Mouse (Mus musculus): ENCODE measurements around the gene Mfn1.

Gene Mfn1

DNA sequence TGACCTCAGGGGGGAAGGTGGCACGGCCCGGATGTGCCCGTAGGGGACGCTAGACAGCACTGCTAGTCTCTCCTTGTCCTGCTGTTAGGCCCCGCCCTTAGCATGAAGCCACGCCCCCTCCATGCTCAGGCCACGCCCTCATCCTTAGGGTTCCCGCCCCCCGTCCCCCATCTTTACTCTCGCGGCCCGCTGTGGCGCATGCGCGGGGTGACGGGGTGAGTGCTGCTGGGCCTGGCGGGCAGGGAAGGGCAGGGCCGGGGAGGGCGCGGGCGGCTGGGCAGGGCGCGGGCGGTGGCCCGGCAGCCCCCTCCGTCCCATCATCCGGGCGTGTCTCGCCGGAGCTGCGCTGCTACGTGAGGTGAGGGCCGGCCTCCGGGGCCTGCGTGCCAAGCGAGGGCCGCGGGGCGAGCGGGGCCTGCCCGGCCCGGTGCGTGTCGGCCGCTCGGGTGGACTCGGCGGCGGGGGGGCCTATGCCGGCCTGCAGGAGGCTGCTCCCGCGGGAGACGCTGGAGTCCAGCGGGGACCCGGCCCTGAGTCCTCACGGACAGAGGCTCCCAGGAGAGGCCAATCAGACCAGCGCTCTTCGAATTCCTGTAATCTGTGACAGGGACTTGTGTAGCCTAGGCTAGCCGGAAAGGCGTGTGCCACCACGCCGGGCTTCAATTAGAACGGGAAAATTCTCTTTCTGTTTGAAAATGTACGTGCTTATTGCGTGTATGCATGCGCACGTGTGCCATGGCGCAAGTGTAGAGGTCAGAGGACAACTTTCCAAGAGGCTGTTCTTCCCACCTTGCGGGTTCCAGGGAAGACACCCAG lies 18.7 kb upstream of the Mfn1 start:
- ATAC-seq (ENCODE audit: low TSS enrichment), result peak; percentile 88

DNA sequence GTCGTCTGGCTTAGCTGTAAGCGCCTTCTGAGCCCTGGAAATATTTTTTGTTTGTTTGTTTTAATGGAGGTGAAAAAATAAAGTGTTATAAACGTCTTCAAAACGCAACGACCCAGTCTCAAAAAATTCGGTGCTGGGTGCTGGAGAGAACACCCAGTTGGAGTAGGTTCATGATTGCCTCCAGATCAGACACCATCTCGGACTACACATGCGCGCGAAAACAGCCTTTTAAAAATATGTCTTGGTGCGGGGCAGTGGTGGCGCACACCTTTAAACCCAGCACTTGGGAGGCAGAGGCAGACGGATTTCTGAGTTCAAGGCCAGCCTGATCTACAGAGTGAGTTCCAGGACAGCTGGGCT lies 18.1 kb upstream of the Mfn1 start:
- ATAC-seq (ENCODE audit: low TSS enrichment), result no peak

DNA sequence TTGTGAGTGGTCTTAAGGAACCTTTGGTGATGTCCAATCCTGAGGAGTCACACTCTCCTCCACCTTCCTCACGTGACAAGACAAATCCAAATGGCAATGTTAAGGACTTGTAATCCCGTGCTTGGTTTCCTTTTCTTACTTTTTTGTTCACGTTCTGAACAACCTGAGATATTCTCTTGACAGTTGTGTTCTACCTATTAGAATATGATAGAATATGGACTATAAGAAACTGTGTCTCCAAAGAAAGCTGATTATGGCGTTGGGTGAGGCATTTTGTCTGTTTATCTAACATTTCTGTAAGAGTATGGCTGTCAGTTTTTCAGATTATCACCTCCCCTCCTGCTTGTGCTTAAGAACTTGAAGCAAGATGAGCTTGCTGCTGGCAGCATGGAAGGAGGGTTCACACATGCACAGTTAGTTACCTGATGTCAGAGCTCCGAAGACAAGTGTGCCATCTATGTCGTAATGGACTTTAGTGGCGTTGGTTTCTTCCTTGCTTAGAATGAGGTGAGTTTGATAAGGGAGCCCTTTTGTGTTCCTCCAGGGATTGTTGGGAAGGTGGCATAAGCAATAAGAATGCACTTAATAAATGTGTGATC lies 16.5 kb upstream of the Mfn1 start:
- ATAC-seq (ENCODE audit: low TSS enrichment), result no peak

DNA sequence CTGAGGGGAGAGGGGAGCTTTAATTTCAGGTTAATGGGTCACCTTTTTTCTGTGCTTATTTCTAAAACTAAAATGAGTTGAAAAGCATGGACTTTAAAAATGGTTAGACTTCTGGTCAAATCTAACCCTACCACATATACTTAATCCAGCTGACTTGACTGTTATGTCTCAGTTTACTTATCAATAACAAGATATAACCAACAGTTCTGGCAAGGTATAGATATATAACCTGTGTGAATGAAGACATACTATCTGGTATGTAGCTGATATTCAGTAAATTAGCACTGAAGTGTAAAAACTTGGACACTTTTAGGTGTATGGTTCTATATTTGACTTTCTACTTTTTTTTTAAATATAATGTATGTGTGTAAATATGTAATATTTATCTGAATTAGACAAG lies 15.7 kb upstream of the Mfn1 start:
- no peak for ATAC-seq (ENCODE audit: low TSS enrichment)

DNA sequence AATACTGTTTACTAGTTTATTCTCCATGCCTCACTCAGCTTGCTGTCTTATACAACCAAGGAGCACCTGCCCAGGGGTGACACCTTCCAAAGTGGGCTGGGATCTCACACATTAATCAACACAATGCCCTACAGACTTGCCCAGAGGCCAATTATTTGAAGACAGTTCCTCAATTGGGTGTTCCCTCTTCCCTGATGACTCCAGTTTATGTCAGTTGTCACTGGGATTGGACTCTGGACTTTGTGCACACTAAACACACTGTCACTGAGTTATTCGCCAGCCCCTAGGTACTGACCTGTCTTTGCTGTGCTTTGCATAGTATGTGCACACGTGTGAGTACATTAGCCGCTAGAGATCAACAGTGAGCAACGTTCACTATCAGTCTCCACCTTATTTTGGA lies 2.1 kb upstream of the Mfn1 start:
- no peak for ATAC-seq (ENCODE audit: low TSS enrichment)

DNA sequence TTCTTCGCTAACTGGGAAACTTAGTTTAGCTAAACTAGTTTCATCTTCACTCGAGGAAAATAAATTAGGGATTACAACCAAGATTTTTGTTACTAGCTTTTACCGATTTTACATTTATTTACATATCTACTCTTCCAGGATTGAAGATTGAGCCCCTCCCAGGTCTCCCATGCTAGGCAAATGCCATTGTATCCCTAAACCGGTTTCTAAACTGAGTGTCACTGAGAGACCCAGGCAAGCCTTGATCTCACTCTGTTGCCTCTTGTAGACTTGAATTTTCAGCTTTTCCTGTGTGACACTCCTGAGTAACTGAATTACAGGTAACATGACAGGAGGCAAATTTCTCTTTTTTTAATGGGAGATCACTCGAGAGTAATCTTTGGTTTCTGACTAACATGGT lies 776 bp downstream of the Mfn1 start:
- ATAC-seq (ENCODE audit: low TSS enrichment), result no peak

DNA sequence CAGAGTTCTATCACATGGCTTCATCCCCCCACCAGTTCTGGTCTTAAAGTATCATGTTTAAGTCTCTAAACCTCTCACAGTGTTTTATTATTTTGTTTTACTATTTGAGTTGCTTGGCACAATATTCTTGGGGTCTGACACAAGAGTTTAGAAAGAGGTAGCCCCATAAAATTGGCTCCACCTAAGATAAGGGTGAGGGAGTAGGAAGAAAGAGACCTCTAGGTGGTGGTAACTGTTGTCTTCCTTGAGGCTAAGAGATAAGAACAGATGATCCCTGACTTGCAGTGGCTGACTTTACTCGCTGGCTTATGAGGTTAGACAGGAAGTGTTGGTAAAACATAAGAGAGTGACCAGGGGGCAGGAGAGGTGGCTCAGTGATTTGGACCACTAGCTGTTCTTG lies 6.4 kb downstream of the Mfn1 start:
- no peak for ATAC-seq (ENCODE audit: low TSS enrichment)

DNA sequence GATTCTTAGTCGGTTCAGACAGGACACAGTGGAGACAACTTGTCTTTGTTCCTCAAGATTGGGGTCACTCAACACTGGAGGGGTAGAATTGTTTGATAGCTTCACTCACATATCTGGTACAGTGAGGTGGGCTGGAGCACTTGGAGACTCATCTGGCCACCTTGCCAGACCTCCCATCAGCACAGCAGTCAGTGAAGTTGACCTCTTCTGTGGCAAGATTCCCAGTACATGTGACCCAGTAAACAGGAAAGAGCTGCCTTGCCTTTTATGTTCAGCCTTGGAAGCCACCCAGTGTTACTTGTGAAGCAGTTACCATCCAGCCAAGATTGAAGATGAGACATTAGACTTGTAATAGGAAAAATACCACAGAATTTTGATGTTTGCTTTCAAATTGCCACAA lies 8.3 kb downstream of the Mfn1 start:
- ATAC-seq (ENCODE audit: low TSS enrichment), result peak; percentile 65

DNA sequence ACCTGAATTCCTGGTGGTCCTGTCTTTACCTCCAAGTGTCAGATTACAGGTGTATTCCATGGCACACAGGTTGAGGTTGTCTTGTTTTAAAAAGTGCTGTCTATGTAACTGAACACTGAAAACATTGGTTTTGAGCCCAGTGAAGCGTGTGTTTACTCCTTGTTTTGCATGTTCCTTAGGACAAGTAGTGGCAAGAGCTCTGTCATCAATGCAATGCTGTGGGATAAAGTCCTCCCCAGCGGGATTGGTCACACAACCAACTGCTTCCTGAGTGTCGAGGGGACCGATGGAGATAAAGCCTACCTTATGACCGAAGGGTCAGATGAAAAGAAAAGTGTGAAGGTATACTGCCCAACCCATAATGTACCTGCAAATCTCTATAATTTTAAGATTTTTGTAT lies 8.8 kb downstream of the Mfn1 start:
- ATAC-seq (ENCODE audit: low TSS enrichment), result no peak

DNA sequence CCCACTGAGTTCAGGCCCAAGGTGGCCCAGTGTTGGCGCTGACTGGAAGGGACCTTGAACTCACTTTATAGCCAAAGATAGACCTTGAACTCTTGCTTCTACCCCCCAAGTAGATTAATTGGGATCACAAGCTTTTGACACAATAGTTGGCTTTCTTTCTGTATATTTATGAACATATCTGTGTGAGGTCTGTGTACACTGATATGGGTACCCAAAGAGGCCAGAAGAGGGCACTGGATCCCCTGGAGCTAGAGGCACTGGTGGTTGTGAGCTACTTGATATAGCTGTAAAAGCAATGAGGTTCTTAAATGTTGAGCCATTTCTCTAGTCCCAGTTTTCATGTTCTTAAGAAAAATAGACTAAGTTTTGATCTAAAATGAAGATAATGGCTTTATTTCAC lies 23.8 kb downstream of the Mfn1 start:
- 0 out of 2 replicates have a peak, but pooled peaks have one; percentile 57 for ATAC-seq (ENCODE audit: low TSS enrichment)

DNA sequence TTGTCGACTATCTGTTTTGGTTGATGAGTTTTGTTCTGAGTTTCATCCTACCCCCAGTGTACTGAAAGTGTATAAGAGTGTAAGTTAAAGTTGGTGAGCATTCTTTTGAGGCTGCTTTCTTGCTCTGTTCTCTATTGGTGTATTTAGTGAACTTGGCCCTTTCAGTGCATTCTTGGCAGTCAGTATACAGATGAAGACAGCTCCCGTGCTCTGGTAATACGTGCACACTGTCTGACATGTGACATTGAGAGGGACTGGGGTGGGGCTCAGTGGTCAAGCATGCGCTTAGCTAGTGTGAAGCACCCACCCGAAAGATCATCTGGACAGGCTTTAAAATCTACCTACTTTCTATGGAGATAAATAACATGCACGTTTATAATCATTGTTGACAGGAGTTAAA lies 34.1 kb downstream of the Mfn1 start:
- ATAC-seq (ENCODE audit: low TSS enrichment), result no peak

DNA sequence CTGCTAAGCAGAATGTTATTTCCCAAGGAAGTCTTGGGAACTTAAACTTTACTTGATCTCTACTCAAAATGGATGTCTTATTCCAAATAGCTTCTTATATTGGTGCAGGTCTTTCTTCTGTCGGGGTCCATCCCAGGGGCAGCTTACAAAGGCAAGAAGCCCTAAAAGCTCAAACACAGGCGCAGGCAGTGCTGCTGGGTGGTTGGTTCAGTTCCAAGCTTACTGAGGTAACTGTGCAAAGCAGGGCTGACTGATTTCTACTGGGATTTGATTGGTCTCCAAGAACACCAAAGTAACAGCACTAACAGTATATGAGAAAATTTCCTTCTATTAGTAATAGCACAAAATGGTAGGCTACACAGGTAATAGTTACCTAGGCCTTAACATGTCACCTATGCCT lies 43.8 kb downstream of the Mfn1 start:
- ATAC-seq (ENCODE audit: low TSS enrichment), result no peak

DNA sequence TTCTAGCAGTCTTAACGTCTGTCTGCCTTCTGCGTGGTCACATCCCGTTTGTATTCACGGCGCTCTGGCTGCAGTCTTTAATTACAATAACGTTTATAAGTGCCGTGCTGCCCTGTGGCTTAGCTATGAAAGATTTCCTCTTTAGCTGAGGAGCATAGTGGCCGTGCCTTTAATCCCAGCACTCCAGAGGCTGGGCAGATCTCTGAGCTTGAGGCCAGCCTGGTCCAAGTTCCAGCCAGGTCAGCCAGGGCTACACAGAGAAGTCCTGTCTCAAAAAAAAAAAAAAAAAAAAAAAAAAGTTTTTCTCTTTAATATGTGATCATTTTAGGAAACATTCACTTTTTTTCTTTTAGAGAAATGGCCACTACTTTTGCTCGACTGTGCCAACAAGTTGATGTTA lies 44.6 kb downstream of the Mfn1 start:
- ATAC-seq (ENCODE audit: low TSS enrichment), result no peak

DNA sequence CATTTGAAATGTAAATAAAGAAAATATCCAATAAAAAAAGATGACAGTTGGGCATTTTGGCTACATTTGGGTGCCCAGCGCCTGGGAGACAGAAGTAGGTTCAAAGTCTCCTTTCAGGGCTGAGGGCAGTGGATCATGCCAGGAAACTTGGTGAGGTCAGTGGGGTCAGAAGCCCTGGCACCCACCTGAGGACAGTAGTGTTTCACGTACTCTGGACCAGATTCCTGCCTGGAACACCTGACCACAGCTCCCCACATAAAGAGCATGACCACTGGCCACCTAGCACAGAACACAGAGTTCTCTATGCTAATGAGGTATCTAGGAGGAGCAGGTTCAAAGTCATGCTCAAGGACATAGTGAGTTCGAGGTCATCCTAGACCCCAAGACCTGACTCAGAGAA lies 45.9 kb downstream of the Mfn1 start:
- no peak for ATAC-seq (ENCODE audit: low TSS enrichment)

DNA sequence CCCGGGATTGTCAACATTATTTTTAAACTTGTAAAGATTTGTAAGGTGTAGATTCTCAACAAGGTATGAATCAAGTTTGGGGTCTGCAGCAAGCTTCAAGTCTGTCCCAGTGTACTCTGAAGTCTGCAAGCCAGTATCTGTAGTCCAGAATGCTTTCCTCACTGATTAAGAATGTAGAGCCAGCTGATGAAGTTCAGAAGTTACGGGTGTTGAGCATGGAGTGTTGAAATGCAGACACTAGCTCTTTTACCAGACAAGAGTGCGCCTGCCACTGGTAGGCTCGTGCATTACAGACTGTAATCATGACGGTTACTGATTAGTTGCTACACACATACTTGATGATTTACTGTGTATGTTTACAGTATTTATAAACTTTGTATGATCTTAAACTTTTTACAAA lies 49.5 kb downstream of the Mfn1 start:
- ATAC-seq (ENCODE audit: low TSS enrichment), result no peak

DNA sequence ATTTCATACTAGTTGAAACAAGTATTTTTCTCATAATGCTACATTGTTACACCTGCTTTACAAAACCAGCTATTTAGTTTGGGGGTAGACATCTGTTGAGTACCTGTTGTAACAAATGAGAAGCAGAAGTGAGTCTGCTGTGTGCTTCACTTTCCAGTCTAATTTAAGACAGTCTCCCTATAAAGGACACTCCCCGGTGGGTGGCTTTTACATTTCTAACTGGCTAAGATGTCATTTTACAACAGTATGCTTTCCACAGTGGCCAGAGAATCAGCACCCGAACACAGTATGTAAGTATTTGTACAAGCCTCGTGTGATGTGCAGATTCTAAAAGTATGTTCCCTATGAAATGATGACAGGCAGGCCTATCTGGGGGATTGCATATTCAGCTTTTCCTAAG lies 51.5 kb downstream of the Mfn1 start:
- peak; percentile 60 for ATAC-seq (ENCODE audit: low TSS enrichment)

DNA sequence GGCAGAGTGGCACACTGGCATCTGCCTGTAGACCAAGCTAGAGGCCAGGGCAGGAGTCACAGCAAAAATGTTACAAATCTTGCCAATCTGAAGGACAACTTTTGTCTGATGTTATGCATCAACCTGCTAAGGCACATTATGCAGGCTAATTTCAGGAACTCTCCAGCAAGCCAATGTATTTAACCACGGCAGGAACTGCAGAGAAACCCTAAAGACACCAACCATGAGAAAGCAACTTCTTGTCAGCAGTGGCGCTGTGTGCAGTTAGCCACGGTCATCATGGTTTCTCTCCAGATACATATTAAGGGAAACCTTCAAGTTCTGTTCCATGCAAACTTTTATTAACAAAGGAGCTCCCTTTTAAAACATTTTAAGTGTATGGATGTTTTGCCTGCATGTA lies 52.6 kb downstream of the Mfn1 start:
- no peak for ATAC-seq (ENCODE audit: low TSS enrichment)

DNA sequence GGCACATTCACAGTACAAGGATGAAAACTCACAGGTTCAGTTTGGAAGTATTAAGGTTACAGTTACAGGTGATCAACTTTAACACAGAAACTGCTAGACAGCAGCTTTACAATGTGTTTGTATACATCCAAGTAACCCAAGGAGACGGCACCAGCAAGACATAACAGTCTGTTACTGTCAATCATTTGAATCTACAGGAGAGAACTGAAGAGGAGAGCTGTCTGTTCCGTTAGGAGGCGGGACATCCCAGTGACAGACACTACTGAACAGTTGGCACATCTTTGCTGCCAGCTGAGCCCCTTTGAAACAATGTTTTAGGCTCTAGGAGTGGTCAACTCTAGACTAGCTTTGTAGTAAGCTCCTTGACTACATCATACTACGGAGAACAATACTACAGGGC lies 54.2 kb downstream of the Mfn1 start:
- ATAC-seq (ENCODE audit: low TSS enrichment), result no peak

DNA sequence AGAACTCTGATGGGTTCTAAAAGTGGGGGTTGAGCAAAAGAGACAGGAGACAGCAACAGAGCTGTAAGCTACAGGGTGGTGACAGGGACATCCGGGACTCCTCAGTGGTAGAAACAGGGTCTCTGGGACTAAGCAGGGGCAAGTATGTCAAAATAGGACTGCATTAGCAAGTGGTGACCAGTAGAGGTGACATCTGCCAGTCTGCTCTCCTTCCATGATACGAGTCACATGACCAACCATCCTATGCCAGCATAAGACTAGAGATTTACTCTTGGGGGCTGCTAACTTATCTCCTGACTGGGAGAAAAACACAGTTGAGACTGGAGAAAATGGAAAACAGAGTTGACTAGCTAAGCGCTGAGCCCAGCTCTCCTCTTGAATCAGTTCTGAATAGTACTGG lies 57.0 kb downstream of the Mfn1 start:
- no peak for ATAC-seq (ENCODE audit: low TSS enrichment)

DNA sequence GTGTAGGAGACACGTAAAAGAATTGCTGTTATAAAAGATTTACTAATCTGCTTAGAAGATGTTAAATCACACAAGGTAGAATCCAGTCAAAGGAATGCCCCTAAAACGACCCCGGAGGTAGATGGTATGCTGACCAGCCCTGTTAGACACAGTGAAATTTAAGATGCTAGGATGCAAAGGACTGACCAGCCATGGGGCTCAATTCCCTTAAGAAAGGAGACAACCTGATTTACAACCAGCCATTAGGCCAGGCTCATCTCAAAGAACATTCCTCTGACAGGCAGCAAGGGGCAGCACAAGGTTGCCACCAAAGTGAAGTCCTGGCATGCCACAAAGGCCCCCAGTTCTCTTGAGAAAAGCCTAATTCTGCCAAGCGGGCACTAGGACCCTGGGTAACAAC lies 65.8 kb downstream of the Mfn1 start:
- ATAC-seq (ENCODE audit: low TSS enrichment), result no peak

DNA sequence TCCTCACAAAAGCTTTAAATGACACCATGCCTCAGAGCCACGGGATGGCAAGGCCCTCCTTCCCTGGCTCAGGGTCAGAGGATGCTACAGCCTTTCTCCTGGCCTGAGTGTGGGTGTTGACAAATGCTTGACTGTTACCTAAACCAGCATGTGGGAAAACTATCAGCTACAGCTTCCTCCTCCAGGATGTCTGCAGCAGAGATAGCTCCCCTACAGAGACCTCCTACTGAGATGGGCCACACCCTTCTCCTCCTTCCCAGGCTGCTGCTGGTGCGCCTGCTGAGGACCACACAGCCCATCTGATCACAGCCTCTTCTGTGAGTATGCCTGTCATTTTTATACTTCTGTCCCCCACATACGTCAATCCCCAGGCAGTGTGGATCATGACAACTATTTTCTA lies 70.1 kb downstream of the Mfn1 start:
- no peak for ATAC-seq (ENCODE audit: low TSS enrichment)

DNA sequence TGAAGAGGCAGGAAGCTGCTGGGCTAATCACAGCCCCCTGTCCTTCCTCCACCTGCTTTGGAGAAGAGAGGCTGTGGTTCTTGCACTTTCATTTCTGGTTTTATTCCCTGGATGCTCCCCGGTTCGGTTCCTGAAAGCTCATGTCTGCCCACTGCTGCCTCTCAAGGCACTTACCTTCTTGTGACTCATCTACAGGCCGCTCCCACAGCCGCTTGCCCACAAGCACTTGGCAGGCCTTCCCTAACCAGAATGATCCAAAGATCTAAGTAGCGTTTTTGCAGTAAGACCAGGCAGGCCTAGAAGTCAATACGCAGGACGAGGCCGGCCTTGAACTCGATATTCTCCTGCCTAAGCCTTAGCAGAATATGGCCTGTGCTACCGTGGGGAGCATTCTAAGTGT lies 71.8 kb downstream of the Mfn1 start:
- ATAC-seq (ENCODE audit: low TSS enrichment), result peak; percentile 85

DNA sequence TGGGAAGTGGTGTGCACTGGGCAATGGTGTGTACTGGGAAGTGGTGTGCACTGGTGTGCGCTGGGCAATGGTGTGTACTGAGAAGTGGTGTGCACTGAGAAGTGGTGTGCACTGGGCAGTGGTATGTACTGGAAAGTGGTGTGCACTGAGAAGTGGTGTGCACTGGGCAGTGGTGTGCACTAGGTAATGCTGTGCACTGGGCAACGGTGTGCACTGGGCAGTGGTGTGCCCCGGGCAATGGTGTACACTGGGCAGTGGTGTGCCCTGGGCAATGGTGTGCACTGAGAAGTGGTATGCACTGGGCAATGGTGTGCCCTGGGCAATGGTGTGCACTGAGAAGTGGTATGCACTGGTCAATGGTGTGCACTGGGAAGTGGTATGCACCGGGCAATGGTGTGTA lies 80.0 kb downstream of the Mfn1 start:
- ATAC-seq (ENCODE audit: low TSS enrichment), result no peak

DNA sequence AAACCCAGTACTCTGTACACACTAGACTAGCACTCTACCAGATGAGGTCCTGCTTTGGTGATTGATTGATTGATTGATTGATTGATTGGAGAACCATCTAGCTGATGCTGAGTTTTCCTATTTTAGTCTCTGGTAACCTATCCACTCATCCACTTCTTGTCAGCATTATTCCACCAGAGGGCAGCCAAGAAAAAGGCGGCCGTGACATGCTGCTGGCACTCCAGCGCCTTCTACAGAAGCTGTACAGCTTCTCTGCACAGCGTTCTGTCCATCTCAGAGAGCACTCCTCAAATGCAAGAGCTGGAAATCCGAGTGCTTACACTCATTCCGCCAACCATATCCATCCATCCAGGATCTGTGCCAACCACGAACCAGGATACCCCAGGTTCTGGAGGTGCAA lies 81.3 kb downstream of the Mfn1 start:
- peak; percentile 89 for ATAC-seq (ENCODE audit: low TSS enrichment)

All from frontal cortex, adult (tissue).